Mouse (Mus musculus) liver, postnatal 0 days (tissue): ENCODE results near the gene Cramp1l. TPM values are rescaled to one million over a fixed set of nuclear protein-coding genes. Genes with fewer than 3 reads are reported as not detected.
A peak's percentile ranks its signal among the peaks of the same experiment; 100 is the strongest.

Source experiments
- ATAC-seq: fragments of 200-750 bp; cut with Nextera tagmentation; 2 replicates; pipeline ENCODE4 v1.8.0; 2017; ENCODE audit warnings: mild to moderate bottlenecking, moderate library complexity
- DNase-seq: peaks from one replicate; pipeline ENCODE4 v3.0.0-alpha.2; 2016
- H3K27ac ChIP-seq: fragments of 300-500 bp; sonication (generic); 2 replicates; pipeline ENCODE4 v1.5.1; 2014; ENCODE audit warnings: antibody characterized with exemption, moderate library complexity, mild to moderate bottlenecking, low read depth
- H3K27me3 ChIP-seq: fragments of 300-500 bp; sonication (generic); 2 replicates; pipeline ENCODE4 v1.6.1; 2014; ENCODE audit warnings: low read length, control low read depth, mixed read lengths; ENCODE audit not compliant: insufficient read depth
- H3K36me3 ChIP-seq: fragments of 300-500 bp; sonication (generic); replicated peaks from 2 replicates; pipeline ENCODE4 v1.6.1; 2014; ENCODE audit warnings: mild to moderate bottlenecking, control low read depth, low read length, moderate library complexity, mixed read lengths; ENCODE audit not compliant: insufficient read depth
- H3K4me1 ChIP-seq: fragments of 300-500 bp; sonication (generic); 2 replicates; pipeline ENCODE4 v1.6.1; 2014; ENCODE audit warnings: antibody characterized with exemption, mild to moderate bottlenecking, control low read depth; ENCODE audit not compliant: insufficient read depth
- H3K4me2 ChIP-seq: fragments of 300-500 bp; sonication (generic); 2 replicates; pipeline ENCODE4 v1.6.1; 2014; ENCODE audit warnings: low read depth, mild to moderate bottlenecking, low read length, moderate library complexity, mixed read lengths
- H3K4me3 ChIP-seq: fragments of 300-500 bp; sonication (generic); 2 replicates; pipeline ENCODE4 v1.5.1; 2014; ENCODE audit warnings: low read depth, low read length
- H3K9ac ChIP-seq: fragments of 300-500 bp; sonication (generic); replicated peaks from 2 replicates; pipeline ENCODE4 v1.6.1; 2014; ENCODE audit warnings: mild to moderate bottlenecking, moderate library complexity
- H3K9me3 ChIP-seq: fragments of 300-500 bp; sonication (generic); 2 replicates; pipeline ENCODE4 v1.6.1; 2016; ENCODE audit warnings: mild to moderate bottlenecking, control low read depth, low read length, mixed read lengths
- CTCF ChIP-seq: sonication (generic); IDR thresholded peaks from 2 replicates; pipeline ENCODE4 v1.5.1; 2016; ENCODE audit warnings: antibody characterized with exemption, low read depth
- EP300 ChIP-seq: IDR thresholded peaks from 2 replicates; pipeline ENCODE4 v1.6.1; 2016; ENCODE audit warnings: antibody characterized with exemption, low read depth, mild to moderate bottlenecking
- WGBS: fragments of 180-500 bp; shearing (Covaris S2); extraction: QIAGEN DNeasy Blood & Tissue Kit; methylation state at CpG from one replicate; pipeline ENCODE4 v1.1.7; 2014; ENCODE audit not compliant: insufficient replicate concordance; 5-methylcytosine and 5-hydroxymethylcytosine counted together
- polyA plus RNA-seq: library from polyadenylated mRNA; unstranded; fragments of >200 nt; fragmentation: Nextera tagmentation; extraction: Ambion mirVana; gene quantifications from 2 replicates; pipeline ENCODE4 v1.2.1, GENCODE M21; 2015

The Cramp1l gene
- polyA plus RNA-seq, 1 experiment from 2014 or later = 1.4 TPM

GRCm38 (mm10) chr17:25053274-25053673 lies 37.7 kb upstream of the Cramp1l start:
- peaks cover 18% of the 10 kb centered on the region for H3K36me3 ChIP-seq
- no peak overlapping the region for H3K27ac ChIP-seq
- WGBS = 82% methylated on average over 9 of the region's 9 CpGs
- no peaks in the 10 kb centered on the region for H3K9me3 ChIP-seq
- H3K27me3 ChIP-seq = no peaks in the 10 kb centered on the region
- no peak overlapping the region for H3K9ac ChIP-seq
- no peak overlapping the region for H3K4me3 ChIP-seq
- TF ChIP-seq CTCF (no peak), EP300 (no peak)
- DNase-seq = no peak
- no peaks in the 10 kb centered on the region for H3K4me1 ChIP-seq
- no peak for ATAC-seq
- H3K4me2 ChIP-seq = no peak overlapping the region

DNA sequence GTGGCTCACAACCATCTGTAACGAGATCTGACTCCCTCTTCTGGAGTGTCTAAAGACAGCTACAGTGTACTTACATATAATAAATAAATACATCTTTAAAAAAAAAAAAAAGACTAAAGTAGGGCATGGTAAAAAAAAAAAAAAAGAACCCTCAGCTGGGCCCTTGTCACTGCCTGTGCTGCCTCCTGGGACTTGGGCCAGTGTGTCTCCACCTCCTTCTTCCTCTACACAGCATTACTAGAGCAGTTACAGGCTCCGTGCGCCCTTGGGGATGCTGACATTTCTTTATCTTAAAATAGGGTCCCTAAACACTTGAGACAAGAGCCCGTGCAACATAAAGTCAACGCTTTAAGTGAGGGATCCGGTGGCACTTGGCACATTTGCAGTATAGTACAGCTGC lies 31.6 kb upstream of the Cramp1l start:
- no peak for DNase-seq
- WGBS = 82% methylated on average over 5 of the region's 6 CpGs
- Histone ChIP-seq H3K27me3 (no peaks in the 10 kb centered on the region), H3K27ac (no peak overlapping the region), H3K9ac (no peak overlapping the region), H3K36me3 (peaks cover 4% of the 10 kb centered on the region; the same call in 1 of the 2 replicates), H3K4me1 (no peaks in the 10 kb centered on the region), H3K4me3 (no peak overlapping the region), H3K9me3 (no peaks in the 10 kb centered on the region), H3K4me2 (no peak overlapping the region)
- TF ChIP-seq EP300 (no peak), CTCF (no peak)
- ATAC-seq = no peak

DNA sequence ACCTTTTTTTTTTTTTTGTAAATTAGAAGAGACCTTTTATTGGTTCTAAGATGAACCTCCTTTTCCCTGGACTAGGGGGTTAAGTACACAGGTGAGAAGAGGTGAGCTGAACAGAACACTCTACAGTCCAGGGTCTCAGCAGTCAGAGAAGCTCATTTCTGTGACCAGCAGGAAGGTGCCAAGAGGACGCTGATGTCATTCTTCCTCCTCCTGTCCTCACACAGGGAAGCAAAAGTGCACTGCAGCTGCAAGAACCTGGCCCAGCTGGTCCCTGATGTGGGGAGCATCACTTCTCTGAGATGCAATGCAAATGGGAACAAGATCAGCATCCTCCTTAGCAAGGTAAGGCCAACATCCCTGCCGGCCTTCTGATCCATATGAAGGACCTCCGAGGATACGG lies 29.7 kb upstream of the Cramp1l start:
- ATAC-seq = no peak
- Histone ChIP-seq H3K9me3 (no peaks in the 10 kb centered on the region), H3K36me3 (peaks cover 4% of the 10 kb centered on the region; the same call in 1 of the 2 replicates), H3K4me1 (no peaks in the 10 kb centered on the region), H3K4me3 (no peak overlapping the region), H3K9ac (no peak overlapping the region), H3K27ac (no peak overlapping the region), H3K27me3 (no peaks in the 10 kb centered on the region), H3K4me2 (no peak overlapping the region)
- TF ChIP-seq CTCF (no peak), EP300 (no peak)
- no peak for DNase-seq
- 80% methylated on average over 4 of the region's 4 CpGs for WGBS

DNA sequence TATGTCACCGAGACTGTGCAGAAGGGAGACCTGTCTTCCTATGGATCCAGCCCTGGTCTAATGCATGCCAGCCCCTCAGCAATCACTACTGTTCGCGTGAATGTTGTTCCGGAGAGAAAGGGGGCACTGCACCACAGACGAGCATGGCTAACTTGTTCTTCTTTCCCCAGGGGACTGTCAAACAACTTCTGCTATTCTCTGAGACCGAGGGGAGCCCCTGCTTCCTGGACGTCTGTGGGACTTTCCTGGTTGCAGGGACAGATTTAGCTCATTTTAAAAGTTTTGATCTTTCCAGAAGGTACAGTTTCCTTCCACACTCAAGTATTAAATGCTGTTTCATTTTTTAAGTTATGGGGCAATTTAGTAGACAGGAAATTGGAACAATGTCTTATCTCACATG lies 29.3 kb upstream of the Cramp1l start:
- Histone ChIP-seq H3K9me3 (no peaks in the 10 kb centered on the region), H3K27ac (no peak overlapping the region), H3K4me2 (peak overlapping the region; percentile 26; the same call in 1 of the 2 replicates), H3K36me3 (peaks cover 4% of the 10 kb centered on the region; the same call in 1 of the 2 replicates), H3K4me3 (no peak overlapping the region), H3K4me1 (no peaks in the 10 kb centered on the region), H3K27me3 (no peaks in the 10 kb centered on the region), H3K9ac (no peak overlapping the region)
- peak; percentile 24; the same call in 1 of the 2 replicates for TF ChIP-seq CTCF
- no peak for TF ChIP-seq EP300
- DNase-seq (no peak), ATAC-seq (no peak)
- 30% methylated on average over 7 of the region's 7 CpGs for WGBS

DNA sequence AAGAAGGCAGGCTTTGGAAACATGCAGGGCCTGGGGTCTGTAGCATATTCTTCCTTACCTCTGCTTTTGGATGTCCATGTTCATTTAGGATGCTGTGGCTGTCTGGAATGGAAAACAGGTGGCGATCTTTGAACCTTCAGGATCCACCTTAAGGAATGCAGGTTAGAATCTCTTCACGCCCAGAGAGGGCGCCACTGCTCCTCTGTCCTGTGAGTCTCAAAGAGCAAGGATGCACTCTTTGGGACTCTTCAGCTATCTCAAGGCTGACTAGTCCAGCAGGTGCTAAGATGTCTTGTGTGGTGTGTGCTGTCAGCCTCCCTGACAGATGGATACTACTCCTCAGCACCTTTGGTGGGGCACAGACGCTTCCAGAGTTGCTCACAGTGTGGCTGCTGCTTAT lies 20.6 kb upstream of the Cramp1l start:
- ATAC-seq = no peak
- Histone ChIP-seq H3K27ac (no peak overlapping the region), H3K4me2 (no peak overlapping the region), H3K27me3 (no peaks in the 10 kb centered on the region), H3K9ac (no peak overlapping the region), H3K9me3 (no peaks in the 10 kb centered on the region), H3K4me1 (no peaks in the 10 kb centered on the region), H3K4me3 (no peak overlapping the region), H3K36me3 (peaks cover 10% of the 10 kb centered on the region)
- WGBS = 73% methylated on average over 4 of the region's 4 CpGs
- no peak for DNase-seq
- TF ChIP-seq CTCF = peak; percentile 71
- no peak for TF ChIP-seq EP300

DNA sequence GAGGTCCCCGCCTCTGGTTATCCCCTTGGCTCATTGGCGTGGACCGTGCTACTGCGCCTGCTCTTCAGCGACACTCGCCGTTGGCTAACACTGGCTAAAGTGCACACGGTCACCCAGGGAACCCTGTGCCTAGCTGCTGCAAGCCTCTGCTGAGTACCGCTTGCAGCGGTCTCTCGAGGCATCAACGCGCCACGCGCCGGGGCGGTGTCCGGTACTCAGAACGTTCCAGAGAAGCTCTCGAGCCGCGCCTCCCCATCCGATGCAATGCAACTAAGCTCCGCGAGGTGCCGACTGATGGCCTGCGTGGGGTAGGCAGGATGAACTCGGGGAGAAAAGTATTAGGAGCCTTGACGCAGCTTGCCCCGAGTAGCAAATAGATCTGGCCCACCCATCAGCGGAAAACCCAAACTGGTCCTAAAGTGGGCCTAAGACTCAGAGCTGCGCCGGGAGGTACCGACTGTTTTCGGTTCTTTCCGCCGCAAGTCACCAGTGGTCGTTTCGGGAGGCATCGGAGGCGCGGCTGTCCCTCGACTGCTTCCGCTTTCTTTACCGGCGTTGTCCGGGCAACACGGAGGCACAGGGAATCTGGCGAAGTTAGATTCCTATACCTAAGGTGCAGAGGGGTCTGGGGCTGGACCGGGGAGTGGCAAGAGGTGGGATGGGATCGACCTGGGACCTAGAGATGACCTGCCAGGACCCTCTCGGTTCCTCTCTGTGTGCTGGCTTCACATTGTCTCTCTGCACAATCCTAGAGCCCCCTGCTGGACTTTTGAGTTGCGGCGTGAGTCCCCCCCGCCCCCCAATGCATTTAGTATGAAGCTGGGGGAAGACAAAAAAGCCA lies 924 bp upstream of the Cramp1l start:
- peak overlapping the region; percentile 83 for H3K4me2 ChIP-seq
- H3K27me3 ChIP-seq = no peaks in the 10 kb centered on the region
- H3K9me3 ChIP-seq = no peaks in the 10 kb centered on the region
- peak overlapping the region; percentile 73 for H3K4me3 ChIP-seq
- TF ChIP-seq CTCF = peak; percentile 55
- 0 out of 2 replicates have a peak, but pooled peaks have one; percentile 2 for TF ChIP-seq EP300
- ATAC-seq (peak; percentile 84), DNase-seq (peak; percentile 84)
- under 1% methylated on average over 55 of the region's 55 CpGs for WGBS
- H3K4me1 ChIP-seq = peaks cover 19% of the 10 kb centered on the region
- peak overlapping the region; percentile 76 for H3K9ac ChIP-seq
- peak overlapping the region; percentile 87 for H3K27ac ChIP-seq
- H3K36me3 ChIP-seq = peaks cover 16% of the 10 kb centered on the region
